Mouse (Mus musculus) ES-Bruce4 (cell line): ENCODE measurements around the gene Clk4.

ENCODE experiments used
- EP300 ChIP-seq: IDR thresholded peaks from 2 replicates; pipeline ENCODE4 v1.6.1; 2011; ENCODE audit warnings: low read depth, low read length; ENCODE audit not compliant: insufficient read depth
- POLR2A ChIP-seq: IDR thresholded peaks from one replicate; pipeline ENCODE4 v1.8.1; 2011; ENCODE audit warnings: low read length; ENCODE audit not compliant: insufficient read depth

- TF ChIP-seq POLR2A (no peak), EP300 (no peak)
Observed at GRCm38 (mm10) chr11:51302396-51302795, 40.9 kb downstream of the Clk4 start.
